Mouse (Mus musculus) right cerebral cortex, postnatal 4 days (tissue): Measurements from ENCODE around the gene Snx25.

Source experiments
- DNase-seq: peaks from one replicate; pipeline ENCODE4 v3.0.0-alpha.2; 2022

Gene Snx25

GRCm38 (mm10) chr8:46152064-46153031 lies at the start of gene Snx25:
Gene Snx25, minus strand, starts transcription at chr8:46152159.
- DNase-seq = peak; percentile 84

GRCm38 (mm10) chr8:46197673-46198072 lies 45.7 kb upstream of the Snx25 start:
- no peak for DNase-seq

- no peak for DNase-seq
Measured at GRCm38 (mm10) chr8:46196877-46197276, 44.9 kb upstream of the Snx25 start.

GRCm38 (mm10) chr8:46193100-46193499 lies 41.1 kb upstream of the Snx25 start:
- DNase-seq = no peak

GRCm38 (mm10) chr8:46185361-46185760 lies 33.4 kb upstream of the Snx25 start:
- peak; percentile 75 for DNase-seq

GRCm38 (mm10) chr8:46180136-46180535 lies 28.2 kb upstream of the Snx25 start:
- DNase-seq = no peak

GRCm38 (mm10) chr8:46173651-46174050 lies 21.7 kb upstream of the Snx25 start:
- DNase-seq = no peak

GRCm38 (mm10) chr8:46163870-46164190 lies 11.9 kb upstream of the Snx25 start:
- no peak for DNase-seq

- peak; percentile 93 for DNase-seq
Measured at GRCm38 (mm10) chr8:46162953-46163869, 11.3 kb upstream of the Snx25 start.

GRCm38 (mm10) chr8:46153042-46153441 lies 1.1 kb upstream of the Snx25 start:
- no peak for DNase-seq

GRCm38 (mm10) chr8:46151202-46152062 lies 527 bp downstream of the Snx25 start, which contains the start of gene Cfap97:
Gene Cfap97, plus strand, starts transcription at chr8:46151771.
- DNase-seq = peak; percentile 58

- DNase-seq = no peak
Measured at GRCm38 (mm10) chr8:46149782-46150181, 2.2 kb downstream of the Snx25 start.

- DNase-seq = no peak
Measured at GRCm38 (mm10) chr8:46149306-46149705, 2.7 kb downstream of the Snx25 start.

- DNase-seq = no peak
Measured at GRCm38 (mm10) chr8:46146173-46146572, 5.8 kb downstream of the Snx25 start.

- DNase-seq = no peak
Measured at GRCm38 (mm10) chr8:46143924-46144323, 8.0 kb downstream of the Snx25 start.

- no peak for DNase-seq
Measured at GRCm38 (mm10) chr8:46143470-46143869, 8.5 kb downstream of the Snx25 start.

- DNase-seq = no peak
Measured at GRCm38 (mm10) chr8:46142498-46143081, 9.4 kb downstream of the Snx25 start.

- no peak for DNase-seq
Measured at GRCm38 (mm10) chr8:46141688-46142087, 10.3 kb downstream of the Snx25 start.

GRCm38 (mm10) chr8:46140376-46141120 lies 11.4 kb downstream of the Snx25 start:
- DNase-seq = no peak

GRCm38 (mm10) chr8:46137843-46138596 lies 13.9 kb downstream of the Snx25 start:
- no peak for DNase-seq

- DNase-seq = no peak
Measured at GRCm38 (mm10) chr8:46137336-46137735, 14.6 kb downstream of the Snx25 start.
